Mouse (Mus musculus): Measurements from ENCODE around the gene Eif3c.

GRCm38 (mm10) chr7:126519513-126519912 is 46.7 kb downstream of the Eif3c start:
- TF ChIP-seq CTCF (IDR thresholded peaks at IDR 0.05; ENCODE audit: control insufficient read depth, insufficient read depth, insufficient replicate concordance, low read depth, low read length) (no peak), POLR2A (IDR thresholded peaks at IDR 0.05; ENCODE audit: control insufficient read depth, low read depth, low read length) (no peak)

Measured in testis, adult 2 months (tissue).